Mouse (Mus musculus) lung, postnatal 0 days (tissue): ENCODE measurements around the gene Rmdn2. TPM values are rescaled to one million over a fixed set of nuclear protein-coding genes. Genes with fewer than 3 reads are reported as not detected.

ENCODE experiments used
- ATAC-seq: fragments of 200-750 bp; cut with Nextera tagmentation; 2 replicates; pipeline ENCODE4 v1.8.0; 2017; ENCODE audit warnings: moderate library complexity
- DNase-seq: peaks from one replicate; pipeline ENCODE4 v3.0.0-alpha.2; 2016; ENCODE audit warnings: low spot score
- H3K27ac ChIP-seq: fragments of 300-500 bp; sonication (generic); 2 replicates; pipeline ENCODE4 v1.5.1; 2014; ENCODE audit warnings: antibody characterized with exemption, mild to moderate bottlenecking, low read length, mixed read lengths
- H3K27me3 ChIP-seq: fragments of 300-500 bp; sonication (generic); replicated peaks from 2 replicates; pipeline ENCODE4 v1.6.1; 2014; ENCODE audit warnings: low read length, mixed read lengths; ENCODE audit not compliant: insufficient read depth
- H3K36me3 ChIP-seq: fragments of 300-500 bp; sonication (generic); 2 replicates; pipeline ENCODE4 v1.6.1; 2014; ENCODE audit warnings: low read length, mixed read lengths; ENCODE audit not compliant: insufficient read depth
- H3K4me1 ChIP-seq: fragments of 300-500 bp; sonication (generic); 2 replicates; pipeline ENCODE4 v1.6.1; 2014; ENCODE audit warnings: antibody characterized with exemption, low read depth, low read length, mixed read lengths; ENCODE audit not compliant: insufficient read depth
- H3K4me2 ChIP-seq: fragments of 300-500 bp; sonication (generic); replicated peaks from 2 replicates; pipeline ENCODE4 v1.6.1; 2014; ENCODE audit warnings: low read depth, mild to moderate bottlenecking, low read length, moderate library complexity, mixed read lengths
- H3K4me3 ChIP-seq: fragments of 300-500 bp; sonication (generic); 2 replicates; pipeline ENCODE4 v1.5.1; 2014; ENCODE audit warnings: low read depth, low read length
- H3K9ac ChIP-seq: fragments of 300-500 bp; sonication (generic); replicated peaks from 2 replicates; pipeline ENCODE4 v1.6.1; 2014; ENCODE audit warnings: low read depth, mild to moderate bottlenecking
- H3K9me3 ChIP-seq: fragments of 300-500 bp; sonication (generic); 2 replicates; pipeline ENCODE4 v1.6.1; 2016; ENCODE audit warnings: low read length, mixed read lengths
- CTCF ChIP-seq: IDR thresholded peaks from 2 replicates; pipeline ENCODE4 v1.5.1; 2016; ENCODE audit warnings: antibody characterized with exemption, mild to moderate bottlenecking
- EP300 ChIP-seq: IDR thresholded peaks from 2 replicates; pipeline ENCODE4 v1.6.1; 2016; ENCODE audit warnings: antibody characterized with exemption, mild to moderate bottlenecking, control low read depth
- WGBS: fragments of 180-500 bp; shearing (Covaris S2); extraction: QIAGEN DNeasy Blood & Tissue Kit; methylation state at CpG from one replicate; pipeline ENCODE4 v1.1.7; 2014; 5-methylcytosine and 5-hydroxymethylcytosine counted together
- polyA plus RNA-seq: library from polyadenylated mRNA; unstranded; fragments of >200 nt; fragmentation: Nextera tagmentation; extraction: Ambion mirVana; gene quantifications from 2 replicates; pipeline ENCODE4 v1.2.1, GENCODE M21; 2015

Gene Rmdn2
- polyA plus RNA-seq, 1 experiment from 2014 or later, result 58.1 TPM

- 72% methylated on average over 1 of the region's 1 CpGs for WGBS
Observed at GRCm38 (mm10) chr17:79653171-79653570, 41.5 kb downstream of the Rmdn2 start.

GRCm38 (mm10) chr17:79654187-79654586 lies 42.5 kb downstream of the Rmdn2 start:
- DNase-seq (no peak), ATAC-seq (no peak)
- no peaks in the 10 kb centered on the region for H3K36me3 ChIP-seq
- no peaks in the 10 kb centered on the region for H3K9me3 ChIP-seq
- H3K4me3 ChIP-seq, result no peak overlapping the region
- H3K27ac ChIP-seq, result no peak overlapping the region
- no peaks in the 10 kb centered on the region for H3K4me1 ChIP-seq
- 81% methylated on average over 3 of the region's 3 CpGs for WGBS
- no peak overlapping the region for H3K4me2 ChIP-seq
- no peak overlapping the region for H3K9ac ChIP-seq
- TF ChIP-seq EP300 (no peak), CTCF (no peak)
- H3K27me3 ChIP-seq, result no peaks in the 10 kb centered on the region

More at GRCm38 (mm10) chr17:79653171-79653570, 41.5 kb downstream of the Rmdn2 start:
- no peak overlapping the region for H3K4me3 ChIP-seq
- no peaks in the 10 kb centered on the region for H3K4me1 ChIP-seq
- DNase-seq (no peak), ATAC-seq (no peak)
- no peak overlapping the region for H3K27ac ChIP-seq
- no peaks in the 10 kb centered on the region for H3K36me3 ChIP-seq
- TF ChIP-seq EP300 (no peak), CTCF (no peak)
- no peak overlapping the region for H3K4me2 ChIP-seq
- no peaks in the 10 kb centered on the region for H3K27me3 ChIP-seq
- H3K9me3 ChIP-seq, result no peaks in the 10 kb centered on the region
- no peak overlapping the region for H3K9ac ChIP-seq

- H3K9me3 ChIP-seq, result no peaks in the 10 kb centered on the region
- TF ChIP-seq CTCF, result no peak
- no peak for TF ChIP-seq EP300
- no peak overlapping the region for H3K9ac ChIP-seq
- no peaks in the 10 kb centered on the region for H3K27me3 ChIP-seq
- 47% methylated on average over 9 of the region's 9 CpGs for WGBS
- DNase-seq, result no peak
- H3K4me1 ChIP-seq, result no peaks in the 10 kb centered on the region
- no peak overlapping the region for H3K4me3 ChIP-seq
- no peak overlapping the region for H3K4me2 ChIP-seq
- no peak overlapping the region for H3K27ac ChIP-seq
- no peaks in the 10 kb centered on the region for H3K36me3 ChIP-seq
- ATAC-seq, result no peak
Observed at GRCm38 (mm10) chr17:79657785-79658184, 46.1 kb downstream of the Rmdn2 start.

- Histone ChIP-seq H3K4me1 (no peaks in the 10 kb centered on the region), H3K4me3 (no peak overlapping the region), H3K36me3 (no peaks in the 10 kb centered on the region), H3K27ac (no peak overlapping the region), H3K27me3 (no peaks in the 10 kb centered on the region), H3K9me3 (no peaks in the 10 kb centered on the region), H3K4me2 (no peak overlapping the region), H3K9ac (no peak overlapping the region)
- no peak for TF ChIP-seq EP300
- TF ChIP-seq CTCF, result no peak
- 56% methylated on average over 3 of the region's 3 CpGs for WGBS
- ATAC-seq, result no peak
- DNase-seq, result no peak
Observed at GRCm38 (mm10) chr17:79658452-79658851, 46.8 kb downstream of the Rmdn2 start.

- WGBS, result 64% methylated on average over 8 of the region's 8 CpGs
- Histone ChIP-seq H3K4me1 (no peaks in the 10 kb centered on the region), H3K4me3 (no peak overlapping the region), H3K27me3 (no peaks in the 10 kb centered on the region), H3K9ac (no peak overlapping the region), H3K4me2 (no peak overlapping the region), H3K36me3 (no peaks in the 10 kb centered on the region), H3K9me3 (no peaks in the 10 kb centered on the region), H3K27ac (no peak overlapping the region)
- TF ChIP-seq CTCF (no peak), EP300 (no peak)
- no peak for ATAC-seq
- DNase-seq, result no peak
Observed at GRCm38 (mm10) chr17:79658863-79659262, 47.2 kb downstream of the Rmdn2 start.

GRCm38 (mm10) chr17:79661387-79661786 lies 49.7 kb downstream of the Rmdn2 start:
- Histone ChIP-seq H3K4me1 (no peaks in the 10 kb centered on the region), H3K4me3 (no peak overlapping the region), H3K9ac (no peak overlapping the region), H3K4me2 (no peak overlapping the region), H3K9me3 (no peaks in the 10 kb centered on the region), H3K27me3 (no peaks in the 10 kb centered on the region), H3K27ac (peak overlapping the region; percentile 11; the same call in 1 of the 2 replicates), H3K36me3 (no peaks in the 10 kb centered on the region)
- ATAC-seq (peak; percentile 71), DNase-seq (peak; percentile 91)
- 23% methylated on average over 7 of the region's 7 CpGs for WGBS
- TF ChIP-seq CTCF (peak; percentile 81), EP300 (no peak)

- WGBS, result 50% methylated on average over 9 of the region's 9 CpGs
- Histone ChIP-seq H3K9ac (no peak overlapping the region), H3K27ac (peak overlapping the region; percentile 11; the same call in 1 of the 2 replicates), H3K27me3 (no peaks in the 10 kb centered on the region), H3K4me2 (no peak overlapping the region), H3K36me3 (no peaks in the 10 kb centered on the region), H3K4me1 (no peaks in the 10 kb centered on the region), H3K9me3 (no peaks in the 10 kb centered on the region), H3K4me3 (no peak overlapping the region)
- ATAC-seq, result peak; percentile 40
- TF ChIP-seq CTCF (no peak), EP300 (no peak)
- peak; percentile 38 for DNase-seq
Observed at GRCm38 (mm10) chr17:79661848-79662247, 50.2 kb downstream of the Rmdn2 start.
